Mouse (Mus musculus) MEL (cell line): ENCODE results near the gene Ergic1. TPM values are rescaled to one million over a fixed set of nuclear protein-coding genes. Genes with fewer than 3 reads are reported as not detected.

ENCODE experiments used
- DNase-seq: peaks from one replicate; pipeline ENCODE4 v3.0.0; 2011; ENCODE audit warnings: low read depth, low spot score
- H3K27ac ChIP-seq: 2 replicates; pipeline ENCODE4 v1.5.1; 2012; ENCODE audit warnings: low read depth, mild to moderate bottlenecking, control low read depth, low read length, moderate library complexity; ENCODE audit not compliant: control insufficient read depth
- H3K27me3 ChIP-seq, 2 experiments: fragments of 150-350 bp in 1 of 2; sonication (generic) in 1 of 2; 2 replicates each; pipeline ENCODE4 v1.6.1; 2012; ENCODE audit warnings: low read length in 2 of 2, mild to moderate bottlenecking in 2 of 2, improper control_type of control experiment in 1 of 2, moderate library complexity in 1 of 2; ENCODE audit not compliant: insufficient read depth in 2 of 2, control insufficient read depth in 1 of 2
- H3K36me3 ChIP-seq, 2 experiments: 2 replicates each; pipeline ENCODE4 v1.6.1; 2012 to 2014; ENCODE audit warnings: low read length in 2 of 2, improper control_type of control experiment in 1 of 2, inconsistent platforms in 1 of 2, mild to moderate bottlenecking in 1 of 2; ENCODE audit not compliant: insufficient read depth in 2 of 2, control insufficient read depth in 1 of 2
- H3K4me1 ChIP-seq, 2 experiments: fragments of 150-350 bp in 1 of 2; sonication (generic) in 1 of 2; 2 replicates each; pipeline ENCODE4 v1.6.1; 2012; ENCODE audit warnings: low read length in 2 of 2, improper control_type of control experiment in 1 of 2, mild to moderate bottlenecking in 1 of 2; ENCODE audit not compliant: insufficient read depth in 2 of 2, control insufficient read depth in 1 of 2
- H3K4me3 ChIP-seq, 2 experiments: fragments of 150-350 bp in 1 of 2; sonication (generic) in 1 of 2; 2 replicates each; pipeline ENCODE4 v1.5.1; 2012; ENCODE audit warnings: low read depth in 2 of 2, low read length in 2 of 2, mild to moderate bottlenecking in 2 of 2, moderate library complexity in 2 of 2, control low read depth in 1 of 2, improper control_type of control experiment in 1 of 2; ENCODE audit not compliant: control insufficient read depth in 1 of 2, insufficient read depth in 1 of 2
- H3K79me2 ChIP-seq: 2 replicates; pipeline ENCODE4 v1.6.1; 2012; ENCODE audit warnings: mild to moderate bottlenecking, low read length, moderate library complexity; ENCODE audit not compliant: control insufficient read depth, poor library complexity, insufficient read depth
- H3K9ac ChIP-seq: 2 replicates; pipeline ENCODE4 v1.6.1; 2012; ENCODE audit warnings: low read depth, mild to moderate bottlenecking, control low read depth, low read length, moderate library complexity; ENCODE audit not compliant: control insufficient read depth, poor library complexity, severe bottlenecking
- H3K9me3 ChIP-seq: fragments of 150-350 bp; sonication (generic); replicated peaks from 2 replicates; pipeline ENCODE4 v1.6.1; 2012; ENCODE audit warnings: mild to moderate bottlenecking, low read length, improper control_type of control experiment, moderate library complexity; ENCODE audit not compliant: insufficient read depth
- BHLHE40 ChIP-seq: IDR thresholded peaks from 2 replicates; pipeline ENCODE4 v1.6.1; 2012; ENCODE audit warnings: low read depth, mild to moderate bottlenecking, inconsistent platforms, low read length, improper control_type of control experiment, borderline replicate concordance
- CHD2 ChIP-seq: IDR thresholded peaks from 2 replicates; pipeline ENCODE4 v1.6.1; 2011; ENCODE audit warnings: low read length, improper control_type of control experiment
- CTCF ChIP-seq, 3 experiments: IDR thresholded peaks in 2 of 3; conservative IDR thresholded peaks in 1 of 3; 2 replicates each; pipeline ENCODE4 v1.5.1; 2011 to 2012; ENCODE audit warnings: low read length in 3 of 3, low read depth in 2 of 3, mild to moderate bottlenecking in 2 of 3, improper control_type of control experiment in 1 of 3, inconsistent platforms in 1 of 3, mixed read lengths in 1 of 3, moderate library complexity in 1 of 3; ENCODE audit not compliant: control insufficient read depth in 1 of 3, insufficient read depth in 1 of 3, poor library complexity in 1 of 3, severe bottlenecking in 1 of 3
- E2F4 ChIP-seq: IDR thresholded peaks from 2 replicates; pipeline ENCODE4 v1.6.1; 2011; ENCODE audit warnings: low read depth, low read length, improper control_type of control experiment, borderline replicate concordance
- EP300 ChIP-seq, 2 experiments: IDR thresholded peaks; 2 replicates each; pipeline ENCODE4 v1.6.1; 2011; ENCODE audit warnings: improper control_type of control experiment in 2 of 2, low read length in 2 of 2, low read depth in 1 of 2, mild to moderate bottlenecking in 1 of 2
- ETS1 ChIP-seq: IDR thresholded peaks from 2 replicates; pipeline ENCODE4 v1.6.1; 2012; ENCODE audit warnings: low read depth, mild to moderate bottlenecking, inconsistent platforms, low read length, improper control_type of control experiment, moderate library complexity
- GABPA ChIP-seq: IDR thresholded peaks from 2 replicates; pipeline ENCODE4 v1.6.1; 2012; ENCODE audit warnings: low read depth, mild to moderate bottlenecking, inconsistent platforms, low read length, improper control_type of control experiment, moderate library complexity
- GATA1 ChIP-seq: IDR thresholded peaks from 2 replicates; pipeline ENCODE4 v1.6.1; 2011; ENCODE audit warnings: low read depth, low read length, improper control_type of control experiment
- HCFC1 ChIP-seq: IDR thresholded peaks from 2 replicates; pipeline ENCODE4 v1.6.1; 2012; ENCODE audit warnings: low read depth, mild to moderate bottlenecking, inconsistent platforms, low read length, improper control_type of control experiment, moderate library complexity
- JUND ChIP-seq: IDR thresholded peaks from 2 replicates; pipeline ENCODE4 v1.6.1; 2011; ENCODE audit warnings: low read depth, mild to moderate bottlenecking, improper control_type of control experiment, low read length
- MAFK ChIP-seq: IDR thresholded peaks from 2 replicates; pipeline ENCODE4 v1.6.1; 2011; ENCODE audit warnings: low read depth, mild to moderate bottlenecking, low read length, improper control_type of control experiment, borderline replicate concordance
- MEF2A ChIP-seq: IDR thresholded peaks from 2 replicates; pipeline ENCODE4 v1.6.1; 2014; ENCODE audit warnings: low read depth, mild to moderate bottlenecking, inconsistent platforms, low read length, improper control_type of control experiment; ENCODE audit not compliant: poor library complexity, insufficient replicate concordance, severe bottlenecking; ENCODE audit errors: extremely low read depth
- MYC ChIP-seq: IDR thresholded peaks from 2 replicates; pipeline ENCODE4 v1.6.1; 2011; ENCODE audit warnings: low read depth, mild to moderate bottlenecking, low read length, improper control_type of control experiment, moderate library complexity
- NELFE ChIP-seq: IDR thresholded peaks from 2 replicates; pipeline ENCODE4 v1.6.1; 2011; ENCODE audit warnings: low read depth, low read length, improper control_type of control experiment
- NRF1 ChIP-seq: IDR thresholded peaks from 2 replicates; pipeline ENCODE4 v1.6.1; 2014; ENCODE audit warnings: low read depth, mild to moderate bottlenecking, inconsistent platforms, low read length, improper control_type of control experiment, moderate library complexity; ENCODE audit not compliant: poor library complexity, insufficient read depth, severe bottlenecking
- POLR2A ChIP-seq, 2 experiments: IDR thresholded peaks; 2 replicates each; pipeline ENCODE4 v1.6.1; 2011 to 2012; ENCODE audit warnings: low read length in 2 of 2, mild to moderate bottlenecking in 2 of 2, control low read depth in 1 of 2, improper control_type of control experiment in 1 of 2, low read depth in 1 of 2, moderate library complexity in 1 of 2; ENCODE audit not compliant: control insufficient read depth in 1 of 2, insufficient read depth in 1 of 2, poor library complexity in 1 of 2
- POLR2AphosphoS2 ChIP-seq: IDR thresholded peaks from 2 replicates; pipeline ENCODE4 v1.6.1; 2011; ENCODE audit warnings: low read length, improper control_type of control experiment
- POLR2AphosphoS5 ChIP-seq: IDR thresholded peaks from 2 replicates; pipeline ENCODE4 v1.6.1; 2012; ENCODE audit warnings: low read depth, borderline replicate concordance, mild to moderate bottlenecking, inconsistent platforms, low read length, moderate library complexity, mixed read lengths
- SIN3A ChIP-seq: IDR thresholded peaks from 2 replicates; pipeline ENCODE4 v1.6.1; 2012; ENCODE audit warnings: low read length, improper control_type of control experiment, inconsistent platforms
- SMC3 ChIP-seq: IDR thresholded peaks from 2 replicates; pipeline ENCODE4 v1.6.1; 2011; ENCODE audit warnings: low read depth, low read length, improper control_type of control experiment
- TCF12 ChIP-seq: IDR thresholded peaks from 2 replicates; pipeline ENCODE4 v1.6.1; 2014; ENCODE audit warnings: low read depth, mild to moderate bottlenecking, inconsistent platforms, low read length, improper control_type of control experiment, moderate library complexity
- USF1 ChIP-seq: IDR thresholded peaks from 2 replicates; pipeline ENCODE4 v1.6.1; 2014; ENCODE audit warnings: low read depth, mild to moderate bottlenecking, inconsistent platforms, low read length, improper control_type of control experiment, moderate library complexity
- USF2 ChIP-seq, 2 experiments: IDR thresholded peaks; 2 replicates each; pipeline ENCODE4 v1.6.1; 2011 to 2012; ENCODE audit warnings: improper control_type of control experiment in 2 of 2, low read length in 2 of 2, borderline replicate concordance in 1 of 2, inconsistent platforms in 1 of 2, low read depth in 1 of 2, mild to moderate bottlenecking in 1 of 2; ENCODE audit not compliant: insufficient read depth in 1 of 2
- ZC3H11A ChIP-seq: IDR thresholded peaks from 2 replicates; pipeline ENCODE4 v1.6.1; 2012; ENCODE audit warnings: low read depth, mild to moderate bottlenecking, inconsistent platforms, low read length, improper control_type of control experiment
- ZKSCAN1 ChIP-seq: IDR thresholded peaks from 2 replicates; pipeline ENCODE4 v1.6.1; 2012; ENCODE audit warnings: low read depth, mild to moderate bottlenecking, inconsistent platforms, low read length, improper control_type of control experiment, moderate library complexity
- ZMIZ1 ChIP-seq: IDR thresholded peaks from 2 replicates; pipeline ENCODE4 v1.6.1; 2012; ENCODE audit warnings: low read depth, mild to moderate bottlenecking, inconsistent platforms, low read length, improper control_type of control experiment, moderate library complexity
- ZNF384 ChIP-seq: IDR thresholded peaks from 2 replicates; pipeline ENCODE4 v1.6.1; 2012; ENCODE audit warnings: low read depth, mild to moderate bottlenecking, inconsistent platforms, low read length, improper control_type of control experiment
- polyA plus RNA-seq, 2 experiments: library from polyadenylated mRNA; stranded (reverse) in 1 of 2; unstranded in 1 of 2; fragments of >175 nt in 1 of 2; fragments of >200 nt in 1 of 2; gene quantifications; 2 replicates each; pipeline versions ENCODE4 v1.2.1 to v1.2.4; 2012; ENCODE audit warnings: low replicate concordance in 2 of 2, low read depth in 1 of 2; ENCODE audit not compliant: insufficient read length in 2 of 2, insufficient read depth in 1 of 2, missing spikeins in 1 of 2
- total RNA-seq: library from RNA; depleted of rRNA; stranded (reverse); fragments of 300-350 nt; gene quantifications from 2 replicates; pipeline ENCODE4 v1.2.3, GENCODE M21; 2012

Ergic1 gene
- total and polyA plus RNA-seq, 3 experiments: 78.5 to 730 (median 95.6) TPM

DNA sequence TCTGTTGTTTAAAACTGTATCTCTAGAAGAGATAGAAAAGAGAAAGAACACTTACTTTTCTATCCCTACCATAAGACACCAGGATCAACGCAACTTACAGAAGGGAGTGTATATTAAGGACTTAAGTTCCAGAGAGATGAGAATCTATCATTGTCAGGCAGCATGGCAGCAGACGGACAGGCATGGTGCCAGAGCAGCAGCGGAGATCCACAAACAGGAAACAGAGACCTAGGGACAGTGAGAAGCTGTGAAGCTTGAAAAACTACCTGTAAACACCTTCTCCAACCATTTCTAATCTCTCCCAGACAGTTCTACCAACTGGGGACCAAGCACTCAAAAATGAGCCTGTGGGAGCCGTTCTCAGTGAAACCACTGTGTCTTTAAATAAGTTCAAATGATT, 142.4 kb downstream of the Ergic1 start:
- TF ChIP-seq E2F4 (no peak), CHD2 (no peak), ZKSCAN1 (no peak), USF2 (IDR thresholded peaks at IDR 0.05; ENCODE audit: borderline replicate concordance in 1 of 2, insufficient read depth in 1 of 2, low read depth in 1 of 2, low read length in 2 of 2) (no peak), SIN3A (0 out of 2 replicates have a peak, but pooled peaks have one; percentile 32), POLR2AphosphoS2 (peak; percentile 54; the same call in 1 of the 2 replicates), JUND (no peak), USF1 (no peak), TCF12 (no peak)
- TF ChIP-seq, all 39 proteins: peak for 2
- DNase-seq: no peak
- Histone ChIP-seq H3K4me3 (no peak overlapping the region), H3K4me1 (peaks cover 4 to 16% of the 10 kb centered on the region in 2 experiments), H3K9me3 (no peaks in the 10 kb centered on the region), H3K36me3 (peaks cover 10 to 15% of the 10 kb centered on the region in 2 experiments), H3K27ac (no peak overlapping the region), H3K9ac (no peak overlapping the region), H3K79me2 (no peaks in the 10 kb centered on the region), H3K27me3 (no peaks in the 10 kb centered on the region)

DNA sequence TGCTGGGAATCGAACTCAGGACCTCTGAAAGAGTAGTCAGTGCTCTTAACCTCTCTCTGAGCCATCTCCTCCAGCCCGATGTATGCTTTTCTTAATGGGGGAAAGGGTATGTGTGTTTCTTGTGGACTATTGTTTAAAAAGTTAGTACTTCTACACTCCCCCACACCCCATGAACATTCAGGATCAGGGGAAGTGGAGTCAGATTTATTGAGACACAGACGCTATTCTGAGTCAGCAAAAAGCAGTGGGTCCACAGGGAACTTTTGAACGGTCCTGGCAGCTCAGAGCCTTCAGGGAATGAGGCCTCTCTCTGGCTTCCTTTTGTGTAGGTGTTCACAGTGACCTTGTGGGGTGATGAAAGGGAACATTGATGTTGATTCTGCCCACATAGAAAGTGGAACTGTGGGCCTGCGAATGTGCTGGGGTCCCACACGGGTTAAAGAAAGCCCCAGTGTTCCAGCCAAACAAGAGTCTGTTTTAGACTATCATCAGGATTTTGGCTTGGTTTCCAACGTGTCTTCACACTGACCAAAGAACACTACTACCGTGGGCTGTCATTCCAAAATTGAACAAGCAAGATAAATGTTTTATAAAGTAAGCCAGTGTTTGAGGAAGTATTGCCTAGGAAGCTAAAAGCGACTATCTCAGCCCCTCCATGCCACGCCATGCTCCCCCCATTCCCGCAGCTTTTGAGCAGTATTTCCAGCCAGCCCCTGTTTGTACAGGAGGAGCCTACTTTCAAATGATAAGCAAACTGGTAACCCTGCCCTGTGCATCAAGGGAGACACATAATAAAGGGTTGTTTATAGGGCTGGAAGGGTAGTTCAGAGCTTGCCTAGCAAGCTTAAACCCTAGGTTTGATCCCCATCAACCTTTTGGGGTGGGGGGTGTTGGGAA, 144.4 kb downstream of the Ergic1 start:
- Histone ChIP-seq H3K36me3 (peaks cover 0 to 34% of the 10 kb centered on the region in 2 experiments; a peak in 2 of 4 replicates), H3K4me3 (peak overlapping the region; percentile 14 to 39), H3K9me3 (no peaks in the 10 kb centered on the region), H3K27ac (peak overlapping the region; percentile 40), H3K79me2 (no peaks in the 10 kb centered on the region), H3K4me1 (peaks cover 12 to 34% of the 10 kb centered on the region in 2 experiments), H3K27me3 (no peaks in the 10 kb centered on the region), H3K9ac (peak overlapping the region; percentile 12)
- peak; percentile 79 for DNase-seq
- peak; percentile 25; the same call in 1 of the 2 replicates for TF ChIP-seq NELFE
- TF ChIP-seq TCF12: peak; percentile 25; the same call in 1 of the 2 replicates
- TF ChIP-seq HCFC1: 0 out of 2 replicates have a peak, but pooled peaks have one; percentile 25
- no peak for TF ChIP-seq POLR2AphosphoS5
- no peak for TF ChIP-seq JUND
- TF ChIP-seq USF1: no peak
- TF ChIP-seq SIN3A: peak; percentile 56
- TF ChIP-seq BHLHE40: no peak
- TF ChIP-seq GABPA: no peak
- no peak for TF ChIP-seq ZNF384
- TF ChIP-seq ZC3H11A: no peak
- TF ChIP-seq ZMIZ1: no peak
- TF ChIP-seq CTCF (IDR thresholded peaks at IDR 0.05 in 2 of 3, conservative IDR thresholded peaks at IDR 0.05 in 1 of 3; ENCODE audit: control insufficient read depth in 1 of 3, insufficient read depth in 1 of 3, low read depth in 2 of 3, low read length in 3 of 3, poor library complexity in 1 of 3, severe bottlenecking in 1 of 3): no peak
- peak; percentile 76 for TF ChIP-seq MAFK
- no peak for TF ChIP-seq NRF1
- TF ChIP-seq GATA1: peak; percentile 32; the same call in 1 of the 2 replicates
- 0 out of 2 replicates have a peak, but pooled peaks have one; percentile 41 for TF ChIP-seq MYC
- no peak for TF ChIP-seq SMC3
- TF ChIP-seq EP300 (IDR thresholded peaks at IDR 0.05; ENCODE audit: low read depth in 1 of 2, low read length in 2 of 2): peak; percentile 33 to 50; a peak in 3 of 4 replicates
- TF ChIP-seq MEF2A: no peak
- no peak for TF ChIP-seq CHD2
- TF ChIP-seq ETS1: no peak
- no peak for TF ChIP-seq POLR2A (IDR thresholded peaks at IDR 0.05; ENCODE audit: control insufficient read depth in 1 of 2, insufficient read depth in 1 of 2, low read depth in 1 of 2, low read length in 2 of 2, poor library complexity in 1 of 2)
- TF ChIP-seq ZKSCAN1: no peak
